Mouse (Mus musculus): Measurements from ENCODE around the gene Cpsf4. TPM values are rescaled to one million over a fixed set of nuclear protein-coding genes. Genes with fewer than 3 reads are reported as not detected.
"Not testable (repeated sequence)": the region's sequence is repeated elsewhere in the genome, so short reads cannot be mapped to it uniquely, and the experiment has no call there.

Gene Cpsf4
- total RNA-seq, 1 experiment: 73.2 TPM

DNA sequence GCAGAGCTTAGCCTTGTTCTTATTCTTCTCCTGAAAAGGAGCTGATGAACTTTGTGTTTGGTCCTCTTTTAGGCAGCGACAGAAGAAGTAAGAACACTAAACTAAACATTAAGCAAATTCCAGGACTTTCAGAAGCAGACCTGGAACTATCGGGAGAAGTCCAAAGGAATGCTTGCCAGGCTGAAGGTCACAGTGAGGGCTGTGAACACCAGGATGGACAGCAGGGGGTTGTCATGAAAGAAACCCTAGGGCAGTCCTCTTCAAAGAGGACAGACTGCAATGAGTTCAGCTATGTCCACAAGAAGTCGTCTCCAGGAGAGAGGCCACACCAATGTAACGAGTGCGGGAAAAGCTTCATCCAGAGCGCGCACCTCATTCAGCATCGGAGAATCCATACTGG, 53.0 kb downstream of the Cpsf4 start:
- 0 out of 4 replicates have a peak overlapping the region, but pooled peaks of 1 of the 2 experiments have one; percentile 6 for H3K4me3 ChIP-seq (ENCODE audit: insufficient read depth in 1 of 2, low read depth in 1 of 2, low read length in 2 of 2, poor library complexity in 1 of 2, severe bottlenecking in 1 of 2)
- peaks cover 32% of the 10 kb centered on the region for H3K36me3 ChIP-seq (ENCODE audit: control insufficient read depth, insufficient read depth, low read length, poor library complexity, severe bottlenecking)
- peaks cover 8 to 29% of the 10 kb centered on the region in 2 experiments for H3K4me1 ChIP-seq (ENCODE audit: control insufficient read depth in 2 of 2, insufficient read depth in 2 of 2, low read length in 2 of 2, poor library complexity in 1 of 2)
- H3K27ac ChIP-seq (ENCODE audit: insufficient read depth, low read depth, low read length, poor library complexity, severe bottlenecking): no peak overlapping the region
- DNase-seq (ENCODE audit: low read depth, low spot score): no peak
- H3K9ac ChIP-seq (ENCODE audit: insufficient read depth, low read depth, low read length, poor library complexity, severe bottlenecking): no peak overlapping the region
- no peak for TF ChIP-seq MAFK (IDR thresholded peaks at IDR 0.05; ENCODE audit: insufficient read depth, low read depth, low read length)
- TF ChIP-seq HCFC1 (IDR thresholded peaks at IDR 0.05; ENCODE audit: borderline replicate concordance, insufficient read depth, low read length): no peak
- no peak for TF ChIP-seq CHD2 (IDR thresholded peaks at IDR 0.05; ENCODE audit: low read depth, low read length)
- no peak for TF ChIP-seq ZNF384 (IDR thresholded peaks at IDR 0.05; ENCODE audit: low read depth, low read length)
- TF ChIP-seq ZC3H11A (IDR thresholded peaks at IDR 0.05; ENCODE audit: borderline replicate concordance, low read depth, low read length): no peak
- in situ Hi-C loops (cut with MboI; ENCODE audit: low sequenced_read_pairs in 2 of 2, unreplicated experiment in 2 of 2): no loop called here
- no peaks in the 10 kb centered on the region for H3K9me3 ChIP-seq (ENCODE audit: control insufficient read depth, insufficient read depth, low read depth, low read length)

DNA sequence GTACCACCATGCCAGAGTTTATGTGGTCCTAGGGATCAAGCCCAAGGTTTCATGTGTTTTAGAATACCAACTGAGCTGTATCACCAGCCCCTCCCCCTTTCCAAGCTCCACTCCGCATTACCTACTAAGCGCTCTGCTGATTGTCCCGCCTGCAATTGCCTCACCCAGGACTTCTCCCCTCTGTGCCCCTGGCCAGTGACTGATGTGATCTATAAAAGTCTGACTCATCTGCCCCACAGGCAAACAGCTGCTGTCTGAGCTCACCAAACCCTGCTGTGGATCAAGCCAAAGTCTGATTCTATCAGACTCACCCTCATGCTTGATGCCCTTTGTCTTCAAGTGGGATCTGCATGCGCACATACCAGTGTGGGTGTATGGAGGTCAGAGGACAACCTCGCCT, 55.8 kb downstream of the Cpsf4 start:
- TF ChIP-seq ZNF384 (IDR thresholded peaks at IDR 0.05; ENCODE audit: low read depth, low read length) (no peak), CHD2 (IDR thresholded peaks at IDR 0.05; ENCODE audit: low read depth, low read length) (no peak), HCFC1 (IDR thresholded peaks at IDR 0.05; ENCODE audit: borderline replicate concordance, insufficient read depth, low read length) (no peak), MAFK (IDR thresholded peaks at IDR 0.05; ENCODE audit: insufficient read depth, low read depth, low read length) (no peak), ZC3H11A (IDR thresholded peaks at IDR 0.05; ENCODE audit: borderline replicate concordance, low read depth, low read length) (no peak)

GRCm38 (mm10) chr5:145223395-145223794, 56.4 kb downstream of the Cpsf4 start:
- in situ Hi-C loops (cut with MboI; ENCODE audit: low sequenced_read_pairs in 2 of 2, unreplicated experiment in 2 of 2): no loop called here
- Histone ChIP-seq H3K4me1 (ENCODE audit: control insufficient read depth in 2 of 2, insufficient read depth in 2 of 2, low read length in 2 of 2, poor library complexity in 1 of 2) (peaks cover 2 to 20% of the 10 kb centered on the region in 2 experiments; a peak in 2 of 4 replicates), H3K36me3 (ENCODE audit: control insufficient read depth, insufficient read depth, low read length, poor library complexity, severe bottlenecking) (peaks cover 27% of the 10 kb centered on the region), H3K4me3 (ENCODE audit: insufficient read depth in 1 of 2, low read depth in 1 of 2, low read length in 2 of 2, poor library complexity in 1 of 2, severe bottlenecking in 1 of 2) (no peak overlapping the region), H3K9ac (ENCODE audit: insufficient read depth, low read depth, low read length, poor library complexity, severe bottlenecking) (no peak overlapping the region), H3K9me3 (ENCODE audit: control insufficient read depth, insufficient read depth, low read depth, low read length) (no peaks in the 10 kb centered on the region), H3K27ac (ENCODE audit: insufficient read depth, low read depth, low read length, poor library complexity, severe bottlenecking) (peak overlapping the region; percentile 47; the same call in 1 of the 2 replicates)
- no peak for TF ChIP-seq ZNF384 (IDR thresholded peaks at IDR 0.05; ENCODE audit: low read depth, low read length)
- no peak for TF ChIP-seq CHD2 (IDR thresholded peaks at IDR 0.05; ENCODE audit: low read depth, low read length)
- no peak for TF ChIP-seq HCFC1 (IDR thresholded peaks at IDR 0.05; ENCODE audit: borderline replicate concordance, insufficient read depth, low read length)
- no peak for TF ChIP-seq MAFK (IDR thresholded peaks at IDR 0.05; ENCODE audit: insufficient read depth, low read depth, low read length)
- TF ChIP-seq ZC3H11A (IDR thresholded peaks at IDR 0.05; ENCODE audit: borderline replicate concordance, low read depth, low read length): no peak
- no peak for DNase-seq (ENCODE audit: low read depth, low spot score)

More for the DNA sequence above, 55.8 kb downstream of the Cpsf4 start:
- H3K9me3 ChIP-seq (ENCODE audit: control insufficient read depth, insufficient read depth, low read depth, low read length): no peaks in the 10 kb centered on the region
- H3K36me3 ChIP-seq (ENCODE audit: control insufficient read depth, insufficient read depth, low read length, poor library complexity, severe bottlenecking): peaks cover 27% of the 10 kb centered on the region
- DNase-seq (ENCODE audit: low read depth, low spot score): no peak
- no peak overlapping the region for H3K4me3 ChIP-seq (ENCODE audit: insufficient read depth in 1 of 2, low read depth in 1 of 2, low read length in 2 of 2, poor library complexity in 1 of 2, severe bottlenecking in 1 of 2)
- in situ Hi-C loops (cut with MboI; ENCODE audit: low sequenced_read_pairs in 2 of 2, unreplicated experiment in 2 of 2): no loop called here
- no peak overlapping the region for H3K9ac ChIP-seq (ENCODE audit: insufficient read depth, low read depth, low read length, poor library complexity, severe bottlenecking)
- H3K4me1 ChIP-seq (ENCODE audit: control insufficient read depth in 2 of 2, insufficient read depth in 2 of 2, low read length in 2 of 2, poor library complexity in 1 of 2): peaks cover 4 to 23% of the 10 kb centered on the region in 2 experiments; a peak in 2 of 4 replicates
- peak overlapping the region; percentile 47 for H3K27ac ChIP-seq (ENCODE audit: insufficient read depth, low read depth, low read length, poor library complexity, severe bottlenecking)

GRCm38 (mm10) chr5:145226453-145226852, 59.4 kb downstream of the Cpsf4 start:
- no peak overlapping the region for H3K4me3 ChIP-seq (ENCODE audit: insufficient read depth in 1 of 2, low read depth in 1 of 2, low read length in 2 of 2, poor library complexity in 1 of 2, severe bottlenecking in 1 of 2)
- in situ Hi-C loops (cut with MboI; ENCODE audit: low sequenced_read_pairs in 2 of 2, unreplicated experiment in 2 of 2): no loop called here
- no peak overlapping the region for H3K27ac ChIP-seq (ENCODE audit: insufficient read depth, low read depth, low read length, poor library complexity, severe bottlenecking)
- peaks cover 0 to 8% of the 10 kb centered on the region in 2 experiments; a peak in 1 of 4 replicates for H3K4me1 ChIP-seq (ENCODE audit: control insufficient read depth in 2 of 2, insufficient read depth in 2 of 2, low read length in 2 of 2, poor library complexity in 1 of 2)
- H3K36me3 ChIP-seq (ENCODE audit: control insufficient read depth, insufficient read depth, low read length, poor library complexity, severe bottlenecking): peaks cover 6% of the 10 kb centered on the region; the same call in 1 of the 2 replicates
- no peak for DNase-seq (ENCODE audit: low read depth, low spot score)
- no peaks in the 10 kb centered on the region for H3K9me3 ChIP-seq (ENCODE audit: control insufficient read depth, insufficient read depth, low read depth, low read length)
- no peak for TF ChIP-seq HCFC1 (IDR thresholded peaks at IDR 0.05; ENCODE audit: borderline replicate concordance, insufficient read depth, low read length)
- no peak for TF ChIP-seq ZNF384 (IDR thresholded peaks at IDR 0.05; ENCODE audit: low read depth, low read length)
- TF ChIP-seq ZC3H11A (IDR thresholded peaks at IDR 0.05; ENCODE audit: borderline replicate concordance, low read depth, low read length): no peak
- no peak for TF ChIP-seq MAFK (IDR thresholded peaks at IDR 0.05; ENCODE audit: insufficient read depth, low read depth, low read length)
- no peak for TF ChIP-seq CHD2 (IDR thresholded peaks at IDR 0.05; ENCODE audit: low read depth, low read length)
- H3K9ac ChIP-seq (ENCODE audit: insufficient read depth, low read depth, low read length, poor library complexity, severe bottlenecking): no peak overlapping the region

DNA sequence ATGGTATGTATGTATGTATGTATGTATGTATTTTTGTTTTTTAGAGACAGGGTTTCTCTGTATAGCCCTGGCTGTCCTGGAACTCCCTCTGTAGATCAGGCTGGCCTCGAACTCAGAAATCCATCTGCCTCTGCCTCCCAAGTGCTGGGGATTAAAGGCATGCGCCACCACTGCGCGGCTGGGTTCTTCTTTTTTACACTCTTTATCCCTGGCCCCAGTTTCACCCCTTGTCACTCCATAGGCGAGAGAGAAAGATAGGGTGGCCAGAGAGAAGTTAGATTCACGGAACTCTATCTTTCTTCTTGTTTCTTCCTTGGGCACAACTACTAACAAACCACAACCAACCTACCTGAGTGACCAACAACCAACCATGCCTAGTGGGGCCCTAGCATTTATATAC, 62.3 kb downstream of the Cpsf4 start:
- H3K27ac ChIP-seq (ENCODE audit: insufficient read depth, low read depth, low read length, poor library complexity, severe bottlenecking); H3K9me3 ChIP-seq (ENCODE audit: control insufficient read depth, insufficient read depth, low read depth, low read length); DNase-seq (ENCODE audit: low read depth, low spot score); H3K4me1 ChIP-seq (ENCODE audit: control insufficient read depth in 2 of 2, insufficient read depth in 2 of 2, low read length in 2 of 2, poor library complexity in 1 of 2); H3K9ac ChIP-seq (ENCODE audit: insufficient read depth, low read depth, low read length, poor library complexity, severe bottlenecking); in situ Hi-C loops (cut with MboI; ENCODE audit: low sequenced_read_pairs in 2 of 2, unreplicated experiment in 2 of 2); H3K4me3 ChIP-seq (ENCODE audit: insufficient read depth in 1 of 2, low read depth in 1 of 2, low read length in 2 of 2, poor library complexity in 1 of 2, severe bottlenecking in 1 of 2): not testable (repeated sequence)
- H3K36me3 ChIP-seq (ENCODE audit: control insufficient read depth, insufficient read depth, low read length, poor library complexity, severe bottlenecking): peaks cover 10% of the 10 kb centered on the region
